Mouse (Mus musculus) heart, adult 2 months (tissue): ENCODE data around the gene Rpa2.

Experiments
- CTCF ChIP-seq: fragments of 200-600 bp; IDR thresholded peaks from 2 replicates; pipeline ENCODE4 v1.8.1; 2022; ENCODE audit warnings: antibody characterized with exemption, mild to moderate bottlenecking, moderate library complexity
- EP300 ChIP-seq: fragments of 200-500 bp; IDR thresholded peaks from 2 replicates; pipeline ENCODE4 v1.6.1; 2011; ENCODE audit warnings: low read depth, low read length, control low read depth; ENCODE audit not compliant: insufficient read depth
- POLR2A ChIP-seq: fragments of 200-500 bp; IDR thresholded peaks from 2 replicates; pipeline ENCODE4 v1.6.1; 2011; ENCODE audit warnings: mild to moderate bottlenecking, low read depth, low read length, control low read depth; ENCODE audit not compliant: insufficient read depth

- TF ChIP-seq POLR2A (no peak), CTCF (no peak), EP300 (no peak)
Observed at GRCm38 (mm10) chr4:132798028-132798427, 29.9 kb downstream of the Rpa2 start.
